Mouse (Mus musculus) left cerebral cortex, postnatal 25 days (tissue): ENCODE measurements at regions not wholly inside any gene's neighbourhood (a gene's known extent, or its start where the extent isn't known, plus 50 kb on each side); places are given as distances from the start of the nearest gene placed in this dataset.
A peak's percentile ranks its signal among the peaks of the same experiment; 100 is the strongest.

Source experiments
- DNase-seq, 2 experiments: peaks; one replicate each; pipeline ENCODE4 v3.0.0; 2022; ENCODE audit warnings: low spot score in 2 of 2, mixed read lengths in 1 of 2
- intact Hi-C: fragments of 180-260 bp; cut with DNase I; formaldehyde crosslinking; loops from one replicate; pipeline ENCODE4 v1.15.1; 2025

GRCm38 (mm10) chr17:80833355-80834175 is 105.3 kb upstream of the Map4k3 start:
- DNase-seq, result no peak
- intact Hi-C loops, result loop anchor here (5.0 kb wide), 1 partner anchor 149 kb away; no protein-coding TSS in a partner anchor

GRCm38 (mm10) chr17:80831686-80832085 is 103.4 kb upstream of the Map4k3 start:
- intact Hi-C loops, result loop anchor here (5.0 kb wide), 1 partner anchor 151 kb away; no protein-coding TSS in a partner anchor
- DNase-seq, result no peak

GRCm38 (mm10) chr17:80827896-80828295 is 99.6 kb upstream of the Map4k3 start:
- intact Hi-C loops, result no loop called here
- DNase-seq, result no peak

DNA sequence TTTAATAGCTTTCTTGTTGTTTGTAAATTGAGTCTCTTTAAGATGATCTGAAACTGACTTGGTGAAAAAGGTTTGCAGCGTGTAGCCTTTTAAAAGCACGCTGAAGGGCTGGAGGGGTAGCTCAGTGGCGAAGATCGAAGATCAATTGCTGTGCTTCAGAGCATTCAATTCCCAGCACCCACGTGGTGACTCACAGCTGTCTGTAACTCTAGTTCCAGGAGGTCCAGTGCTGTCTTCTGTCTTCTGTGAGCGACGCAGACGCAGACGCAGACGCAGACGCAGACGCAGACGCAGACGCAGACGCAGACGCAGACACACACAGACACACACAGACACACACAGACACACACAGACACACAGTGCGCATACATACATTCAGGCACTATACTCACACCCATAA is 99.1 kb upstream of the Map4k3 start:
- intact Hi-C loops, result no loop called here
- no peak for DNase-seq

- no peak for DNase-seq
Observed at GRCm38 (mm10) chr17:80825971-80826730, 97.9 kb upstream of the Map4k3 start.

DNA sequence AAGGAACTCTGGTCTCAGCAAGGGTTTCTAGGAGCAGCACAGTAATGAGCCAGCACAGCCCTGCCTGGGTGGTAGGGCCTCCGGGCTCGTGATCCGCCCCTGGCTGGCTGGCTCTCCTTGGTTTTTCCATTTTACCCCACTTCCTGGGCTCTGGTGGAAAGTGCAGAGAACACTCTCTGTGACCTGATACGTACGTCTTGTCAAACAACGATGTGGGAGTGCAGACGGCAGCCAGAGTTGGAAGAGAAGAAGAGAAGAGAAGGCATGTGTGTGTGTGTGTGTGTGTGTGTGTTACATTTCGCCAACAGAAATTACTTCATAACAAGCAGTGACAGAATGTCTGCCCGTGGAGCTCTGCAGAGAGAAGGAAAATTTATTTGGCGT is 97.2 kb upstream of the Map4k3 start:
- DNase-seq, result peak in 1 of 2 experiments; percentile 53
- intact Hi-C loops, result no loop called here

More at GRCm38 (mm10) chr17:80825971-80826730, 97.9 kb upstream of the Map4k3 start:
- intact Hi-C loops, result no loop called here

- intact Hi-C loops, result no loop called here
- DNase-seq, result no peak
Observed at GRCm38 (mm10) chr17:80824826-80825517, 96.7 kb upstream of the Map4k3 start.

- no peak for DNase-seq
- intact Hi-C loops, result no loop called here
Observed at GRCm38 (mm10) chr17:80824261-80824660, 96.0 kb upstream of the Map4k3 start.

GRCm38 (mm10) chr17:80820888-80821287 is 92.6 kb upstream of the Map4k3 start:
- intact Hi-C loops, result no loop called here
- no peak for DNase-seq

DNA sequence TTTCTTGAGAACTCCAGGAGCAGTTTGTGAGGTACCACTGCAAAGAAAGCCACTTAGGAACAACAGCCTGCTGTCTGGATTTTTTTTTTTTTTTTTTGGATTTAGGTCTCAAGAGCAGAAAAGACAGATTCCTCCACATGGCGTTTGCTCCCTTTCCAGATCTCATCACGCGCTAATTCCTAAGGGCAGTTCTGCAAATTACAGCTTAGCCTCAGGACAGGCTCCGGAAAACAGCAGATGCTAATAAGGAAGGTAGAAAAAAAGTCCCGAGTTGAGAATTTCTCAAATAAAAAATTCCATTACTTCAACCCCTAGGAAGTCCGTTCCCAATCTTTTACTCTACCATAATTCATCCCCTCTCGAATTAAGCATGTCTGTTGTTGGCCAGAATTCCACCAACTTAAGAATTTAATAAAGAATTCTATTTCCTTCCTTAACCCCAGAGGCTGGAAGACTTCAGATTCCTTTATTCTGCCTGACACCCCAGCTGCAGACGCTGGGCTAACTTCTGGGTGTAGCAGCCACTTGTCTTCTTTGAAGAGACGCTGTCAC is 90.3 kb upstream of the Map4k3 start:
- intact Hi-C loops, result loop anchor here (10.0 kb wide), 1 partner anchor 194 kb away; no protein-coding TSS in a partner anchor
- DNase-seq, result no peak

DNA sequence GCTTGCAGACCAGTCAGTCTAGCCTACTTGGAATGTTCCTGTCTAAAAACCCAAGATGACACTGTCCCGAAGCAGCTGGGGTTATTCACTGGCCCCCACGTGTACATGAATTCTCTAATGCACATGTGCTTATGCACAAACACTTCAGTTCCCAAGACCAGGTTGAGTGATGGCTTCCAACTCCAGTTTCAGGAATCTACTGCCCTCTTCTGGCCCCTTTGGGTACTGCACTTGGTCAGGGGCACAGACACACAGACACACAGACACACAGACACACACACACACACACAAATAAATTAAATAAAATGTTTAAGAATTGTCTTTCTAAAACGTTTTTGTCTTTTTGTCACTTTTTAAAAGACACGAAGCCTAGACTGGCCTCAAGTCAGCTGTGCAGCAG is 87.5 kb upstream of the Map4k3 start:
- intact Hi-C loops, result loop anchor here (10.0 kb wide), 1 partner anchor 191 kb away; no protein-coding TSS in a partner anchor
- no peak for DNase-seq

DNA sequence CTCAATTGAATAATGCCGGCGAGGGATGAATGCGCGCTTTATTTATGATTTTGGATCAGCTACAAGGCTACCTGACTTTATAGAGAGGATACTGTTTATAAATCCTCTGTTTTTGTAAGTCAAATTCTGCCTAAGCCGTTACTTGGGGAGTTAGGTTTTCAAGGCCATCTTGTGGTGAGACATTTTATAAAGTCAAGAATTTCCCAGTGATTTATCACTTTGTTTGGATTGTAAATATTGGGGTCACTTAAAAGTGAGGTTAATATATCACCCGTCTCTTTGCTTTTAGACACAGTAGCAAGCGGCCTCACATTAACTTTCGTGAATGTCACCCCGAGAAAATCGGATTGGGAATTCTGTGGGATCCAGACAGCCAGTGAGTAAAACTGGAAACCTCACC is 84.9 kb upstream of the Map4k3 start:
- intact Hi-C loops, result loop anchor here (10.0 kb wide), 1 partner anchor 188 kb away; no protein-coding TSS in a partner anchor
- DNase-seq, result no peak

DNA sequence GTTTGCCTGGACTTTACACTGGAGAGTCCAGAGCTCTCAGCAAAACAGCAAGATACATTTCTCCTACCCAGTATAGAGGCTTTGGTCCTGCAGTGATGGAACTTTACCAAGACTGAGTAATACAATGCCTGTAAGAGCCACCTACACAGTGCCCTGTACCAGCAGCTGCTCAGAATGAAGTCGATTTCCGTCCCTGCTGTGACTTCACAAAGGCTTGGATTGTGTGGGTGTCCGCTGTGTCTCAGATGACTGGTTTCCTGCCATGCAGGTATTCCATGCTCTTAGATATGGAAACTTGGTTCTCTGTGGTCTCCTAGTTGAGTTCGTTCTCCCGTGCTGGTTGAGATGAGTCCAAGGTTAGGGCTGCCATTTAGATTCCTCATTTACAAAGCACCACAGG is 81.0 kb upstream of the Map4k3 start:
- intact Hi-C loops, result loop anchor here (2.0 kb wide), 1 partner anchor 132 kb away; no protein-coding TSS in a partner anchor
- peak in 1 of 2 experiments; percentile 72 for DNase-seq

DNA sequence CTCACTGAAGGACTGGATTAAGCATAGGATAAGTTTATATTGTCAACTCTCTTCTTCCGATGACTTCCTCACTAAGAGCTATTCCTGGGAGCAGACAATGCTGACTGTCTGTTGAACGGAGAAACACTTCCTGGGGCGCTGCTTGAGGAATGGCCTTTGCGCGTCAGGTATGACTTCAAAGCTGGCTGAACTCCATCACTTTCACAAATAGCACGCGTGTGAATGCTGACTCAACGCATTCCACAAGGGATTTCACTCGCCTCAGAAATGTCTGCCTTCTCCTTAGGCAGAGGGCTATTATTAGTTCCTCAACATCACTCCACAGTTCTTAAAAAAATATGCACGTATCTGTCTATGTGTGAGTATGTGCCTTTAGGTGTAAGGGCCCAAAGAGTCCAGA is 79.8 kb upstream of the Map4k3 start:
- intact Hi-C loops, result loop anchor here (2.0 kb wide), 1 partner anchor 133 kb away; no protein-coding TSS in a partner anchor
- DNase-seq, result peak in 1 of 2 experiments; percentile 74

- intact Hi-C loops, result loop anchor here (5.0 kb wide), 1 partner anchor 124 kb away; no protein-coding TSS in a partner anchor
- no peak for DNase-seq
Observed at GRCm38 (mm10) chr17:80803361-80803915, 75.2 kb upstream of the Map4k3 start.

GRCm38 (mm10) chr17:80802622-80803021 is 74.3 kb upstream of the Map4k3 start:
- intact Hi-C loops, result loop anchor here (5.0 kb wide), 1 partner anchor 125 kb away; no protein-coding TSS in a partner anchor
- no peak for DNase-seq

DNA sequence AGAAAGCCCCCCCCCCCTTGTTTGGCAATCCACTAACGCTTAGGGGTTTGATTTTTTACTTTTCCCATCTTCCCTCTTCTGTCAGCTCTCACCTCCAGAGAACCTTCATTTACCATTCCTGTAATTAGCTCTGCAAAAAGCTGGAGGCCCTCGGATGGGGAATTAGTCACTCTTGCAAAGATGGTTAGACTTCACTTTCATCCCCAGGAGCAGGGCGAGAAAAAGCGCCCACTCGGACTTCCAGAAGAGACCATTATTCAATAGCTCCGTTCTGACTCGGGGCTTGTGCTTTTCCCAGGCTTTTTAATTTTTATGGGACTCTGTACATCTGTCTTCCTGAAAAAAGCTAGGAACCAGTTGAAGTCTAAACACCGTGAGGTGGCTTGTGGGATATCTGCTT is 73.7 kb upstream of the Map4k3 start:
- intact Hi-C loops, result loop anchor here (1.0 to 5.0 kb wide), 6 partner anchors 27 to 141 kb away; no protein-coding TSS in a partner anchor

GRCm38 (mm10) chr17:80801451-80801983 is 73.2 kb upstream of the Map4k3 start:
- peak; percentile 79 to 98 for DNase-seq
- intact Hi-C loops, result loop anchor here (1.0 to 5.0 kb wide), 6 partner anchors 27 to 141 kb away; no protein-coding TSS in a partner anchor

More for the DNA sequence above, 73.7 kb upstream of the Map4k3 start:
- DNase-seq, result peak; percentile 41 to 85
